ENCODE assay signal across 8 mouse cellular contexts in genomic region chr3:87763683-87764289, GRCm38 (mm10). TPM values are rescaled to one million over a fixed set of nuclear protein-coding genes. Genes with fewer than 3 reads are reported as not detected.
DNase-seq lines count a peak whose midpoint lies in the region; ATAC-seq lines count a peak whose summit lies in the region.

No protein-coding gene starts in this region.

- ATAC-seq in embryonic facial prominence, embryonic 15.5 days (ENCODE audit: insufficient number of reproducible peaks, low FRiP score, low TSS enrichment, low read depth), result peak; percentile 72
- no peak for ATAC-seq in midbrain, embryonic 14.5 days (ENCODE audit: low FRiP score, low TSS enrichment)
- ATAC-seq in activated CD4-positive, CD25-positive, alpha-beta regulatory T cell, adult 4 months, result no peak

- DNase-seq in adrenal gland, adult 2 months, result peak; percentile 75
- peak; percentile 90 for DNase-seq in heart, embryonic 10.5 days (ENCODE audit: low spot score)
- peak; percentile 68 to 72 for DNase-seq in kidney, adult 8-10 months
- DNase-seq in left cerebral cortex, postnatal 36 days (ENCODE audit: low spot score in 2 of 2), result peak; percentile 83 to 86
- peak; percentile 62 for DNase-seq in midbrain, embryonic 14.5 days
- peak; percentile 77 for DNase-seq in telencephalon, adult 2 months (ENCODE audit: low read depth, low spot score)

- H3K9me3 ChIP-seq in embryonic facial prominence, embryonic 15.5 days (replicated peaks), result no peaks in the 10 kb centered on the region
- no peaks in the 10 kb centered on the region for H3K9me3 ChIP-seq in heart, embryonic 10.5 days
- no peaks in the 10 kb centered on the region for H3K9me3 ChIP-seq in midbrain, embryonic 14.5 days (ENCODE audit: control insufficient read depth, low read length)

- peak overlapping the region; percentile 88 for H3K27ac ChIP-seq in embryonic facial prominence, embryonic 15.5 days (replicated peaks)
- peak overlapping the region; percentile 84 for H3K27ac ChIP-seq in heart, embryonic 10.5 days
- 0 out of 2 replicates have a peak overlapping the region, but pooled peaks have one; percentile 17 for H3K27ac ChIP-seq in midbrain, embryonic 14.5 days (replicated peaks; ENCODE audit: low read depth, low read length)

- peaks cover 6% of the 10 kb centered on the region; the same call in 1 of the 2 replicates for H3K27me3 ChIP-seq in embryonic facial prominence, embryonic 15.5 days
- H3K27me3 ChIP-seq in heart, embryonic 10.5 days (ENCODE audit: insufficient read depth, poor library complexity, severe bottlenecking), result peaks cover 51% of the 10 kb centered on the region
- peaks cover 10% of the 10 kb centered on the region; the same call in 1 of the 2 replicates for H3K27me3 ChIP-seq in midbrain, embryonic 14.5 days (ENCODE audit: control insufficient read depth, insufficient read depth, low read length)

- peak overlapping the region; percentile 19; the same call in 1 of the 2 replicates for H3K4me3 ChIP-seq in embryonic facial prominence, embryonic 15.5 days (replicated peaks)
- H3K4me3 ChIP-seq in heart, embryonic 10.5 days, result peak overlapping the region; percentile 39
- H3K4me3 ChIP-seq in midbrain, embryonic 14.5 days (replicated peaks; ENCODE audit: low read depth, low read length), result no peak overlapping the region

- H3K9ac ChIP-seq in embryonic facial prominence, embryonic 15.5 days, result no peak overlapping the region
- H3K9ac ChIP-seq in midbrain, embryonic 14.5 days (replicated peaks; ENCODE audit: low read length), result no peak overlapping the region

- 10% methylated on average over 10 of the region's 15 CpGs for WGBS in embryonic facial prominence, embryonic 15.5 days
- 15% methylated on average over 15 of the region's 15 CpGs for WGBS in heart, embryonic 10.5 days
- 24% methylated on average over 15 of the region's 15 CpGs for WGBS in midbrain, embryonic 14.5 days

- H3K36me3 ChIP-seq in embryonic facial prominence, embryonic 15.5 days, result no peaks in the 10 kb centered on the region
- H3K36me3 ChIP-seq in heart, embryonic 10.5 days, result 0 out of 2 replicates have a peak, but pooled peaks cover 5% of the 10 kb centered on the region
- no peaks in the 10 kb centered on the region for H3K36me3 ChIP-seq in midbrain, embryonic 14.5 days (ENCODE audit: control insufficient read depth, insufficient read depth, low read length)

- H3K4me2 ChIP-seq in embryonic facial prominence, embryonic 15.5 days (replicated peaks), result peak overlapping the region; percentile 44
- H3K4me2 ChIP-seq in midbrain, embryonic 14.5 days (ENCODE audit: low read length), result peak overlapping the region; percentile 10; the same call in 1 of the 2 replicates

- intact Hi-C loops in left cerebral cortex, postnatal 36 days (cut with DNase I), result no loop called here

- peaks cover 64% of the 10 kb centered on the region for H3K4me1 ChIP-seq in embryonic facial prominence, embryonic 15.5 days
- peaks cover 68% of the 10 kb centered on the region for H3K4me1 ChIP-seq in heart, embryonic 10.5 days
- H3K4me1 ChIP-seq in midbrain, embryonic 14.5 days (ENCODE audit: control insufficient read depth, insufficient read depth, low read length), result no peaks in the 10 kb centered on the region

RNA-seq across cellular contexts. Expression of gene Lrrc71, which starts 15.4 kb away (rescaled TPM):
- 1 to 10 TPM in 1 of 2 experiments, not detected in 1; 1.2 TPM for total RNA-seq in adrenal gland, adult 2 months (2021)
- polyA plus RNA-seq in adrenal gland, adult 2 months (2012; rRNA removed), result 0.06 and 0.43 TPM in 2 replicates
- polyA plus RNA-seq in embryonic facial prominence, embryonic 15.5 days (2015; fragmentation: Nextera tagmentation; extraction: Ambion mirVana), result 3.3 and 5.4 TPM in 2 replicates
- polyA plus RNA-seq in heart, embryonic 10.5 days (2016; fragmentation: Nextera tagmentation; extraction: Ambion mirVana), result 0.30 and 0.63 TPM in 2 replicates
- under 1 TPM in 1 of 2 experiments, not detected in 1; 0.49 TPM for total RNA-seq in left cerebral cortex, postnatal 36 days (2021)
- 0.49 and 0.50 TPM in 2 replicates for polyA plus RNA-seq in midbrain, embryonic 14.5 days (2014; fragmentation: Nextera tagmentation; extraction: Ambion mirVana)
- under 1 TPM; 0.41 to 0.50 TPM for polyA plus RNA-seq in activated CD4-positive, CD25-positive, alpha-beta regulatory T cell, adult 4 months (2017; shearing (Covaris generic))

RNA-seq across cellular contexts. Expression of gene Ntrk1, which starts 31.2 kb away (rescaled TPM):
- 1 to 10 TPM; 4.6 to 6.3 TPM for total RNA-seq in adrenal gland, adult 2 months (2021)
- polyA plus RNA-seq in adrenal gland, adult 2 months (2012; rRNA removed), result 8.8 and 17.4 TPM in 2 replicates
- 4.2 and 4.9 TPM in 2 replicates for polyA plus RNA-seq in embryonic facial prominence, embryonic 15.5 days (2015; fragmentation: Nextera tagmentation; extraction: Ambion mirVana)
- 0.05 and 0.68 TPM in 2 replicates for polyA plus RNA-seq in heart, embryonic 10.5 days (2016; fragmentation: Nextera tagmentation; extraction: Ambion mirVana)
- total RNA-seq in left cerebral cortex, postnatal 36 days (2021), result under 1 TPM; 0.35 to 0.95 TPM
- 1.2 and 1.7 TPM in 2 replicates for polyA plus RNA-seq in midbrain, embryonic 14.5 days (2014; fragmentation: Nextera tagmentation; extraction: Ambion mirVana)
- polyA plus RNA-seq in activated CD4-positive, CD25-positive, alpha-beta regulatory T cell, adult 4 months (2017; shearing (Covaris generic)), result not detected

RNA-seq across cellular contexts. Expression of gene Insrr, which starts 33.0 kb away (rescaled TPM):
- total RNA-seq in adrenal gland, adult 2 months (2021), result under 1 TPM; 0.52 to 0.69 TPM
- polyA plus RNA-seq in adrenal gland, adult 2 months (2012; rRNA removed), result 1.2 and 3.9 TPM in 2 replicates
- polyA plus RNA-seq in embryonic facial prominence, embryonic 15.5 days (2015; fragmentation: Nextera tagmentation; extraction: Ambion mirVana), result 0.47 and 0.68 TPM in 2 replicates
- 0.07 TPM in 1 of 2 replicates, not detected in the other for polyA plus RNA-seq in heart, embryonic 10.5 days (2016; fragmentation: Nextera tagmentation; extraction: Ambion mirVana)
- under 1 TPM; 0.39 to 0.77 TPM for total RNA-seq in left cerebral cortex, postnatal 36 days (2021)
- polyA plus RNA-seq in midbrain, embryonic 14.5 days (2014; fragmentation: Nextera tagmentation; extraction: Ambion mirVana), result 0.13 and 0.97 TPM in 2 replicates
- under 1 TPM; 0.28 to 0.61 TPM for polyA plus RNA-seq in activated CD4-positive, CD25-positive, alpha-beta regulatory T cell, adult 4 months (2017; shearing (Covaris generic))

Comparison
In these comparisons a context has a peak if more than half of its experiments do, and no peak if none do; other contexts are left out.
1. H3K27ac ChIP-seq: peak in every context shown above with its lines; median percentile 88 in embryonic facial prominence, embryonic 15.5 days; 84 in heart, embryonic 10.5 days; 17 in midbrain, embryonic 14.5 days.